Mouse (Mus musculus): ENCODE results near the gene Xpo5. TPM values are rescaled to one million over a fixed set of nuclear protein-coding genes. Genes with fewer than 3 reads are reported as not detected.
A peak's percentile ranks its signal among the peaks of the same experiment; 100 is the strongest.

Xpo5 gene
- total RNA-seq, 1 experiment from 2014 or later, result 83.4 TPM

DNA sequence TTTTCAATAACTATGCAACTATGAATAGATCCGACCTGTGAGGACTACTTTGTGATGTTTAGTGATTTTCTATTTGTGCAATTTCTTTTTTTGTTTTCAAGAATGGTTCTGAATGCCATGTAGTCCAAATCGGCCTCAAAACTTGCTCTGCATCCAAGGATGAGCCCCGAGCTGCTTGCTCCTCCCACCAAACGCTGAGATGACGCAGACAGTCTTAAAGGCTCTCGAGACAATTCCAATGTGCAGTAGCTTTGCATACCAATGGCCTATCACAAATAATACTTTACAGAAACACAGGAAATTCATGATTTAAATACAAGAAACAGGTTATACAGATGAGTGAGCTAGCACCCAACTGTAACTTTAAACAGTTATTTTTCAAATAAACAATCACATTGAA lies 1.4 kb upstream of the Xpo5 start:
- DNase-seq, result peak; percentile 27

DNA sequence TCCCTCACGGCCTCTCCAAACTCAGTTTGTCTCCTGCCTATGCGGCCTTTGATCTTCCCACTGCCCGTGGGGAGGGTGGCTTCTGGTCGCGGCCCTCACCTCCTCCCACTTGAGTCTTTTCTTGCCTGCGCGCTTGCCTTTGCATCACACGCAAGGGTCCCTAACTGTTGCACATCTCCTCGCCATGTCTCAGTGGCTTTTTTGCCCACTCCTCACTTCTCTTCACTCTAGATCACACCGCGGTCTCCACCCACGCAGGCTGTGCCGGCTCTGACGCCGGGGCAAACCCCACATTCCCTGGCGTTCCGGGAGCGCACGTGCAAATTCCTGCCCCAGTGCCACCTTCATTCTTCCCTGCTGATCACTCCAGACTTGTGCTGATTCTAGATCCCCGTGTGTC lies 496 bp downstream of the Xpo5 start:
- peak; percentile 24 for DNase-seq

DNA sequence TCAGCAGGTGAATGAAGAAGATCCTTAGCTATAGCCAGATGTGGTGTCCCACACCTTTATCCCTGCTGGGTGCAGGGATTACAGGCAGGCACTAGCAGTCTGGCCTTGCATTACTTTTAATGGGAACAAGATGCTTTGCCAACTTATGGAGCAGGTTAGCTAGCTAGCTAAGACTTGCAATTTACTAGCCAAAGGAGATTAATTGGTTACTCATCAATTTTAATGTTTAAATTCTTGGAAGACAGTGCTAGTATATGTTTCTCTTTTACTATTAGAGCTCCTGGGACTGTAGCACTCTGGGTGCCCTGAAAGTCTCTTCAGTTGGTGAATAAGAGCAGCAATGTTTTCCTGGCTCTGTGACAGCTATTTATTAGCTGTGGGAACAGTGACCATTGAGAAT lies 4.1 kb downstream of the Xpo5 start:
- no peak for DNase-seq

DNA sequence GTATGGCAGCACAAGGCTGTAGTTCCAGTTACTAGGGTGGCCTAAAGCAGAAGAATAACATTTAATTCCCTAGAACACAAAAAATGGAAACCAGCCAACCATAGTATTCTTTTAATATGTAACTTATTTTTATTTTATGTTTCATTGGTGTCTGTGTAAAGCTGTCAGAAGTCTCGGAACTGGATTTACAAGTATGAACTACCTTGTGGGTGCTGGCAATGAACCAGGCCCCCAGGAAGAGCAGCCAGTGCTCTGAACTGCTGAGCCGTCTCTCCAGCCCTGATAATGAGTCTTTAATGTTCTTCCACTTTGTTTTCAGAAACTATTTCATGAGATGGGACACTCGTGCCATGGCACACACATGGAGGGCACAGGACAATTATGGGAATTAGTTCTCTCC lies 8.0 kb downstream of the Xpo5 start:
- no peak for DNase-seq

DNA sequence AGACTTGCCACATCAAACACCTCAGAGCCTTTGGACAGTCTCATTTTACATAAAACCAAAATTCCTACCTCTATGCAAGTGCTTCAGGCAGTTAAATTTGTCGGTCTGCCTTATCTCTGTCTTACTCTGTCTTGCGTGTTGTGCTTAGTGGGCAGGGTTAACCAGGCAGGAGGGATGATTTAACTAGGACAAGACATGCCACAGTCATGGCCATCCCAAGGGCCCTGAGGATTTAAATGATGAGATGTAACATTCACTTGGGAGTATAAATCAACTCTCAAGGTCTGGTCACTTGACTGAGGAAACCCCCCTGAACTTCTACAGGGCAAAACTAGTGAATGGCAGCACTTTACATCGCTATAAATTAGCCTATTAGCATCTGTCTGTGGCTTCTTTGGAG lies 19.0 kb downstream of the Xpo5 start:
- DNase-seq, result no peak

DNA sequence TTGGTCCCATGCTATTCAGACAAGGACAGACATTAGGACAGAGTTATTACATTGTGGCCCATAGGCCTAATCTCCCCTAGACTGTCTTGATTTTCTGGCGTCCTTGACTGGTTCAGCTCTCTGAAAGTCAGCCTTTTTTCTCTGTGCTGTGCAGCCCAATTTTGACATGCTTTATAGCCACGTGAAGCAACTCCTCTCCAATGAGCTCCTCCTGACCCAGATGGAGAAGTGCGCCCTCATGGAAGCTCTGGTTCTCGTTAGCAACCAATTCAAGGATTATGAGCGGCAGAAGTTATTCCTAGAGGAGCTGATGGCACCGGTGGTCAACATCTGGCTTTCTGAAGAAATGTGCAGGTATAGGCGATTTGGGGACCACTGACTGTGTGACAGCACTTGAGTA lies 25.0 kb downstream of the Xpo5 start:
- DNase-seq, result no peak

DNA sequence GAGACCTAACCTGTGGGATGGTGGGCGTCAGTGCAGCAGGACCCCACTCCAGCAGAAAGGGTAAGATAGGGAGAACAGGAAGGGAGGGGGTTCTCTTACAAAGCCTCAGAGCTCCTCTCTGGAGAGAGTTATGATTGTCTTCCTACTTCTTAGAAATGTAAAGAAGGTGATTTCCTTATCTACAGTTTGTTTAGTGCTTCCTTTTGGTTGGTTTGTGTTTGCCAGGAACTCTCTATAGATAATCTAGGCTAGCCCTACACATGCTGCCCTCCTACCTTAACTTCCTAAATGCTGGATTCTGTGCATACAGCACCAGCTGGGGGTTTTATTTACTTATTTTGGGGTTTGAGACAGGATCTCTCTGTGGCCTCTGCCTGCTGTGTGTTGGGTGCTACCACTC lies 33.5 kb downstream of the Xpo5 start:
- no peak for DNase-seq

DNA sequence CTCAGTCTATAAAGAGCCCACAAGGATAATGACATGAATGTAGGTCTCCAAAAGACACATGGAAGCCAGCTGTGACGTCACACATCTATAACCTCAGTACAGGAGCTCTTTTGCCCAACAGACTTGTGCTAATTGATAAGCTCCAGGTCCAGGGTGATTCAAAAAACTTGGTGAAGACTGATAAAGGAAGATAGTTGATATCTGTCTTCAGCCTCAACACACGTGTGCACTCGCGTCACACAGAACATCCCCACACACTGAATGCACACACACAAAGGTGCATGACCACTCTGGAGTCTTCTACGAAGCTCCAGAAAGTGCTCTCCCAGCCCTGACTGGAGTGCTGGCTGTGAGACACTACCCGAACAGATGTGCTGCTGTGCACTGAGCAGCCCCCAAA lies 34.5 kb downstream of the Xpo5 start:
- no peak for DNase-seq

DNA sequence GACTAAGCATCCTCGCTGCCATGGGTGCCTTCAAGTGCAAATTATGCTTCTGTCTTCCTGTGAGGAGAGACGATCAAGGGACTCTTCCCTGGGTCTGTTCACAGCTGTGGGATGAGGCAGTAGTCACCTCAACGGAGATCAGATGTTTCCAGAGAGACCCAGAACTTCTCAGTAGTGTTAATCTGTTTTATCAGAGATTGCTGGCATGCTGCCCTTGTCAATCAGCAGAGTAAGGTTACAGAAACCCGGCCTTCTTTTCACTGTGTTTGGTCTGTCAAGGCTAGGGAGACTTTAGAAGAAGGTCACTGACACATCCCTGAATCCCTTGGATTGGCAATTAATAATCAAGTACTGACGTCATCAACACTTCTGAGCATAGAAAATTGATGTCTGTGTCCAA lies 34.9 kb downstream of the Xpo5 start:
- no peak for DNase-seq

DNA sequence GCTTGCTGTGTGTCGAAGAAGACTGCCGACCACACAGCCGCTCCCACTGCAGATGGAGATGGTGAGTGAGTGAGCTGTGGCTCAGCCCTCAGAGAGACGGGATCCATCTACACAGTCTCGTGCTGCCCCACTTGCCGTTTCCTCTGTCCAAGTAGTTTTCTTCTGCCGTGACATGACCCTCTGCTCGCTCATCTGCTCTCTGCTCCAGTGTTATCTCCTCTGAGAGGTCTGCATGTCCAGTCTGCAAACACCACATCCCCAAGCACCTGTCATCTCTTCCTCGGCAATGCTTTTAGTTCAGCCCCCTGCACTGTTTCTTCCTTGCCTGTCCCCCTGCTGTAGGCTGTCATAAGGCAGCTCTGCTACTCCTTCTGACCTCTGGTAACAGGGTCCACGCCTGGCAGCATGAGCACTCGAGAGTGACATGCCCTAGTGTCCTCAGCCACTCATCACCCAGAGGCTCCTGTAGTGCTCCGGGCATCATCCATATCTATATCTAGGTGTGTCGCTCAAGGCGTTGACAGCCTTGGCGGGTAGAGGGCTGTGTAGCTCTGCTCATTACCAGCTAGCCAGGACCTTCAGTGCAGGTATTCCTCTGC lies 37.0 kb downstream of the Xpo5 start:
- DNase-seq, result no peak

DNA sequence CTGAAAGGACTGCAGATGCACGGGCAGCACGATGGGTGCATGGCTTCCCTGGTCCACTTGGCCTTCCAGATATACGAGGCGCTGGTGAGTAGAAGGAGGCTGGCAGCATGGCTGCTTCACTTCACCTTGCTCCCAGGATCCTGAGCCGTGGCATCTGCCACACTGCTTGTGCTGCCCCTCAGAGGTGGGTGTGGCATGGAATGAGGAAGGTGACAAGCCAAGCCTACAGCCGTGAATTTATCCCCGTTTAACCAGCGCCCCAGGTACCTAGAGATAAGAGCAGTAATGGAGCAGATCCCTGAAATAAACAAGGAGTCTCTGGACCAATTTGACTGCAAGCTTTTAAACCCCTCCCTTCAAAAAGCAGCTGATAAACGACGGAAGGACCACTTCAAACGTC lies 38.9 kb downstream of the Xpo5 start:
- DNase-seq, result no peak

DNA sequence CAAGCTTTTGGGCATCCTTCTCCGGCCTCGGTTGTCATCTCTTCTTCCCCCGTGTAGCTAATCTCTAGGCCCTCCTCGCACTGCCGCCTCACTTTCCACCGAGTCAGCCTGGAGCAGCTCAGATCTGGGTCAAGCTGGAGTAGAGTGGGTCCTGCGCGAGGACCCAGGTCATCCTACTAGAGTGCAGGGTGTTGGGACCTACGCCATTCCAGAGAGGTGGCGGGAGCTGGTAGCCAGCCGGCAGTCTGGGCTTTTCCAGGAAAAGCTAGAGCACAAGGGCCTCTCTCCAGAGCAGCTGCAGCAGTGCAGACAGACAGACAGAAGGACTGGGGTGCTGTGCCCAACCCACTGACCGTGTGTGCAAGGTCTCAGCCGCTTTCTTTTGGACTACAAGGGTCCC lies 39.7 kb downstream of the Xpo5 start:
- DNase-seq, result no peak

DNA sequence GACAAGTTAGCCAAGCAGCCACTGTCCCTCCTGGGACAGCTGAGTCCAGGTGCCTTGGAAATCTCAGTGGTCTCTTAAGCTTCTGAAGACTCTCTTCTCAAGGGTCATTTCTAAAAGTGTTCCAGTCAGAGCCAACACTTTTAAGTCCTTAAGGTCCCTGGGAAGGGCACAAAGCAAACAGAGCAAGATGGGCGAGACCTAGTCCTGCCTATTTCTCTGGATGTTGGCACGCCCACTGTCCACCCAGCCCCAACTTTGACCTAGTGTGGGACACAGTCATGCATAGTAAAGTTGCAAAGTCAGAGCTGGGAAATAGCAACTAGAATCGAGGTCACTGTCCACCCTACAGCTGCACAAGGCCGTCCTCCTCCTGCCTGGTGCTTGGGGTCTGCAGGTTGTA lies 40.4 kb downstream of the Xpo5 start:
- no peak for DNase-seq

DNA sequence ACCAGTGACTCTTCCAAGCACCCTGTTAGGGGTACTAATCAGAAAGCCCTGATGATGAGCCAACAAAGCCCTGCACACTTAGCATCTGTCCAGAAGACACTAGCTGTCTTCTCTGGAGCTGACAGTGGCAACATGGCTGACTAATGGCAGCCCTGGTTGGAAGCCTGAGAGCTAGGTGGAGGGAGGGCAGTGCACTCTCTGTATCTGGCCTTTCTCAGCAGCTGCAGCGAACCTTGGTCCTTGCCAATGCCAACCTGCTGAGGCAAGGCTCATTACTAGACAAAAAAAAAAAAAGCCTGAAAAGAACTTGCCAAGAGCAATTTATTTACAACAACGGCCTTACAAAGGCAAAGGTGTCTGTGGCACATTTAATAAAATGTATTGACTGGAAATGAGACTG lies 41.0 kb downstream of the Xpo5 start:
- no peak for DNase-seq

DNA sequence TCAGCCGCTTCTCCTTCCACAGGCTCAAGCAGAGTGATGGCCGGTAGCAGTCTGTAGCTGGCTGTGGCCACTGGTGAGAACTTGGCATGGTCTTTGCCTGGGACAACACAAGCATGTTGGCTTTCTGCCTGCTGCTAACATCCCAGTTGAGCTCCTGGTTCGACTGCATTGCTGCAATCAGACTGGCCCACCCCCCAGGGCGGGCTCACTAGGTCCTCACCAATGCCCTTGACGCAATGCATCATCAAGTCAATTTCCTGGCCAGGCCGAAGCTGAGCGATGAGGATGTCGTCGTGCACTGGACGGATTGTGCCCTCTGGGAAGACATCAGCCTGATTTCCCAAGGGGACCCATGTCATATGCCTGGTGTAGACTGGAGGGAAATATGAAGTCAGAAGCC lies 42.0 kb downstream of the Xpo5 start:
- peak; percentile 82 for DNase-seq

DNA sequence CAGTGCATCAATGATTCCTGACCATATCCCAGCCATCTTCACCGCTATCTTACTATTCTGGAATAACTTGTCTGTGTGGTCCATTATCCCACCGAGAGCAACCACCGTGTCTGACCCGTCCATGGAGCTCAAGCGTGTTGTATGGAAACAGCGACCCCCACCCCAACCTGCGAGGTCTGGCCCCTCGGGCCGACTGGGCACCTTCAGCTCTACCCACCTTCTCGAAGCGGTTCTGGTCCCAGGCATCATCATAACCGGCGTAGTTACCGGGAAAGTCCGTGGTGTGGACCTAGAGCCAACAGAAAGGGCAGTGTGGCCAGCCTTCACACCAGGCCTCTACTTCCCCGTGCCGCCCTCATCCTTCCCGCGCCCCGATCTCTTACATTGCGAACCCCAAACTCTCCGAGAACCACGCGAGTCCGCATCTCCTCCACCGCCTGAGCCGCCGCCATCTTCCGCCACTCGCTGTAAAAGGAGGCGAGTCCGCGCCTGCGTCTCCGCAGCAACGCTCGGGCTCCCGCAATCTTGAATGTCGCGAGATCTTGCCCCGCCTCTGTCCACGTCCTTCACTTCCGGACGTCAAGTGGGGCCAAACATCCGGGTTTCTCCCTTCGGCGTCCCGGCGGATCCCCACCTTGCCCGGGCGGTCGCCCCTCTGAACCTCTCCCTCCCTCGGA lies 45.1 kb downstream of the Xpo5 start, which contains the start of the genes Polr1c and Yipf3:
TSS of gene Polr1c (minus strand) at position 543 of the 677 bp plus-strand sequence.
TSS of gene Yipf3 (plus strand) at position 569 of the 677 bp plus-strand sequence.
- DNase-seq, result peak; percentile 95

DNA sequence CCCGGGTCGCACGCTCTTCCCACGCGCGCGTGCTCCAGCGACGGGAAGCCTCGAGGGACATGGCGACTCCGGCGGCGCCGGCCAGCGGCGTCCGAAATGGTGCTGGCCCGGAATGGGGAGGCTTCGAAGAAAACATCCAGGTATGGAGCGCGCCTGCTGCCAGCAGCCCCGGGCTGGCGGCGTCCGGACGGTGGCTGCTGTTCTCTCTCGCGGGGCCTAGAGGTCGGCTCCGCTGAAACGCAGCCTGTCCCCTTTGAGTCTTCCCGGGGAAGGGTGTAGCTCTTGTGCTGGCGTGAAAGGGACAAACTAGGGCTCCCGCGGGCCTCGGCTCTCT lies 45.6 kb downstream of the Xpo5 start:
- no peak for DNase-seq

DNA sequence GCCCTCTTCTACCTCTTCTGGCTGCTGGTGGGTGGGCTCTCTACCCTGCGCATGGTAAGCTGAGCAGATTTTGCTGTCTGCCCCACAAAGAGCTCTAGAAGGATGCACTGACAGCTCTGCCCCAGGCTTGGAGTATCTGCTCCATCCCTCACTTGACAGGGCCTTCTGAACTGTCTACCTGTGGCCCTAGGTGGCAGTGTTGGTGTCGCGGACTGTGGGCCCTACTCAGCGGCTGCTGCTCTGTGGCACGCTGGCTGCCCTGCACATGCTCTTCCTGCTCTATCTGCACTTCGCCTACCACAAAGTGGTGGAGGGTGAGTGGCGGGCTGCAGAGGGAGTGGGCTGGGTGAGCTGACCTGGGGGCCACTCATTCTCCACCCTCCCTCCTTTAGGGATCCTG lies 48.6 kb downstream of the Xpo5 start:
- no peak for DNase-seq

DNA sequence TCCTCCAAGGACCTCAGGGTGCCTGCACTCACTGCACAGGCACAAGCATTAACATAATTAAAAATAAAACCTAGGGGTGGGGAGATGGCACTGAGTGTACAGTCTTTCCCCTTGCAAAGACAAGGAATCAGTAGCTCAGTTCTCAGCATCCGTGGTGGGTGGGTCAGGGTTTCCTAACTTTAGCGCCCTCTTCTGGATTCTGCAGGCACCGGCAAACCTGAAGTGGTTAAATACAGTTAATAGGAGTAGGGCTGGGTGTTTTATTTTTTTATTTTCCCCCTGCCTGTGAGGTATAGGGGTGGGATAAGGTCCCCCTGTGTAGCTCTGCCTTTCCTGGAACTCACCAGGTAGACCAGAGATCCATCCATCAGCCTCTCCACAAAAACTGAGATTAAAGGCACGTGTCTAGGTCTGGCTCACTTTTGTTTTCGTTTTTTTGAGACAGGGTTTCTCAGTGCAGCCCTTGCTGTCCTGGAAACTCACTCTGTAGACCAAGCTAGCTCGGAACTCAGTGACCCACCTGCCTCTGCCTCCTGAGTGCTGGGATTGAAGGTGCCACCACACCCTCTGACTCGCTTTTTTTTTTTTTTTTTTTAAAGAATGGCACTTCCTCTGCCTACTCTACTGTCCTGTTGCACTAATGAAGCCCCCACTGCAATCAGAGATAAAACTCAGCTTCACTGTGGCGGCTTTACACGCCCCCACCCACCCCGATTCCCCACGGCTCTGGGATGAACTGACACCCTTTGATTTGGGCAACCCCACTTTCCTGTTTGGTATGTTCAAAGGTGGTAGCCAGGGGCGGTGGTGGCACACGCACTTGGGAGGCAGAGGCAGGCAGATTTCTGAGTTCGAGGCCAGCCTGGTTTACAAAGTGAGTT lies 50.2 kb downstream of the Xpo5 start:
- DNase-seq, result no peak

DNA sequence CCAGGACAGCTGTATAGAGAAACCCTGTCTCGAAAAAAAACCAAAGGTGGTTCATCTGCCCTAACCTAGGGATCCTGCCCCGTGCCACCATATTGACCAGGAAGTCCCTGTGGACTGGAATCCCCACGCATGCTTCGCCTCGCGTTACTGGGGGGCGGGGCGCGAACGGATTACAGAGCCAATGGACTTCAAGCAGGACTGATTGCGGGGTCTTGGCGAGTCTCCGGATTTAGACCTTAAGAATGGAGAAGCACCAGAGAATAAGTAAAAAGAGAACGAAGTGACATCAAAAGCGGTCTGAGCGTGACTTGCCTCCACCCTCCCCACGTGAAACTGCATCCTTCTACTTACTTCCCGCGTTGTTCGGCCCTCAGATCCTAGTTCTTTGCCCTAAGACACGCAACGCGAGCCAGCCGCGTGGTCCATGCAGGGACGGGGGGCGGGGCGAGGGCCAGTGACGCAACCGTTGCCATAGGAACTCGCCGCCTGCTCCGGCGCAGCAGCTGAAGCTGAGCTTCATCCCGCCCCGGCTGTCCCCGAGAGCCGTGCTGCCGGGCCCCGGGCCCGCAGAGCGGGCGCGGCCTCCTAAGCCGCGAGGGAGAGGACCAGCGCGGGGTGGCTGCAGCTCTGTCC lies 51.0 kb downstream of the Xpo5 start, which contains the start of gene Lrrc73:
TSS of gene Lrrc73 (plus strand) at position 80 of the 633 bp plus-strand sequence.
- peak; percentile 97 for DNase-seq

DNA sequence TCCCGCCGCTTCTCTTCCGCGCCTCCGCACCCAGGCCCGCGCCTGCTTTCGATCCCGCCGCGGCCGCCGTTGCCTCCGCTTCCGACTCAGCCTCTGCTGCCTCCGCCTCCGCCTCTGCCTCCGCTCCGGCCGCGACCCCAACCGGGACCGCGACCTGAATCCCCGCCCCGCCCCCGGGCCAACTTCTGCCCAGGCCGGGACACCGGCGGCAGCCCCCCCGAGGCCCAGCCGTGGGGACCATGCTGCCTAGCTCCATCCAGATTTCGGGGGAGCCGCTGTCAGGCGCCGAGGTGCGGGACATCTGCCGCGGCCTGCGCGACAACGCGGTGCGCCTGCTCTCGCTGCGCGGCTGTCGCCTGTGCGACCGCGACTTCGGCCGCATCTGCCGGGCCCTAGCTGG lies 51.5 kb downstream of the Xpo5 start:
- peak; percentile 47 for DNase-seq

DNA sequence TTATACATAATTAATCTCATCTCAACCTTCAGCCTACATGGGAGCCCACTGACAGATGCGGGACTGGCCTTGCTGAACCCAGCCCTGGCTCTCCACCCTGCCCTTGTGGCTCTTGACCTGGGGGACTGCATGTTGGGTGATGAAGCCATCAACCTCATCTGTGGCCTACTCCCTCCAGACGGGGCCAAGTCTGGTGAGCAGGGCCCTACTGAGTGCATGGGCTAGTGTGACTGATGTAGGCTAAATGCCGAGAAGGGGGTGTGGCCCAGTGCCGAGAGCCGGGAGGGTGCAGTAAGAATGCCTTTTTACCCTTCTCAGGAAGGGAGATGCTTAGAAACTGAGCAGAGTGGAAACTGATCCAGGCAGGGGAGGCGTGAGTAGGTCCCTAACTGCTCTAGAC lies 52.6 kb downstream of the Xpo5 start:
- no peak for DNase-seq
